Mouse (Mus musculus) brain, embryonic 14.5 days (tissue): ENCODE data around the gene Pdzph1. TPM values are rescaled to one million over a fixed set of nuclear protein-coding genes. Genes with fewer than 3 reads are reported as not detected.

Source experiments
- DNase-seq: peaks from one replicate; pipeline ENCODE4 v3.0.0-alpha.2; 2011; ENCODE audit warnings: low read depth
- CTCF ChIP-seq: fragments of 200-500 bp; IDR thresholded peaks from 2 replicates; pipeline ENCODE4 v1.5.1; 2012; ENCODE audit warnings: inconsistent platforms, mild to moderate bottlenecking, moderate library complexity, borderline replicate concordance; ENCODE audit not compliant: insufficient read depth, insufficient read length; ENCODE audit errors: extremely low read depth
- POLR2A ChIP-seq: fragments of 200-500 bp; IDR thresholded peaks from 2 replicates; pipeline ENCODE4 v1.6.1; 2012; ENCODE audit warnings: mild to moderate bottlenecking, inconsistent platforms, borderline replicate concordance; ENCODE audit not compliant: poor library complexity, insufficient read depth, insufficient read length, severe bottlenecking; ENCODE audit errors: extremely low read depth
- polyA plus RNA-seq: library from polyadenylated mRNA; depleted of rRNA; stranded (reverse); fragments of >200 nt; gene quantifications from 2 replicates; pipeline ENCODE4 v1.2.3, GENCODE M21; 2012

The Pdzph1 gene
- polyA plus RNA-seq, 1 experiment: 3.1 TPM

GRCm38 (mm10) chr17:58922821-58923220 lies 68.4 kb downstream of the Pdzph1 start:
- TF ChIP-seq POLR2A (no peak), CTCF (no peak)
- no peak for DNase-seq

GRCm38 (mm10) chr17:58919927-58920326 lies 71.2 kb downstream of the Pdzph1 start:
- peak; percentile 13 for DNase-seq
- TF ChIP-seq POLR2A: no peak
- TF ChIP-seq CTCF: no peak

- TF ChIP-seq CTCF (peak; percentile 51; the same call in 1 of the 2 replicates), POLR2A (no peak)
- peak; percentile 89 for DNase-seq
Measured at GRCm38 (mm10) chr17:58919061-58919460, 72.1 kb downstream of the Pdzph1 start.

- DNase-seq: no peak
- TF ChIP-seq POLR2A (no peak), CTCF (no peak)
Measured at GRCm38 (mm10) chr17:58918539-58918938, 72.6 kb downstream of the Pdzph1 start.

GRCm38 (mm10) chr17:58911564-58911963 lies 79.6 kb downstream of the Pdzph1 start:
- DNase-seq: no peak
- TF ChIP-seq CTCF (no peak), POLR2A (no peak)

- peak; percentile 83 for DNase-seq
- TF ChIP-seq POLR2A (no peak), CTCF (peak; percentile 31; the same call in 1 of the 2 replicates)
Measured at GRCm38 (mm10) chr17:58909061-58909661, 82.0 kb downstream of the Pdzph1 start.

GRCm38 (mm10) chr17:58906001-58906400 lies 85.2 kb downstream of the Pdzph1 start:
- DNase-seq: no peak

GRCm38 (mm10) chr17:58891488-58892210 lies 99.5 kb downstream of the Pdzph1 start:
- TF ChIP-seq CTCF (no peak), POLR2A (no peak)
- peak; percentile 29 for DNase-seq

More at GRCm38 (mm10) chr17:58906001-58906400, 85.2 kb downstream of the Pdzph1 start:
- TF ChIP-seq POLR2A (no peak), CTCF (no peak)

GRCm38 (mm10) chr17:58889905-58890645 lies 101.1 kb downstream of the Pdzph1 start:
- peak; percentile 74 for DNase-seq
- TF ChIP-seq POLR2A (no peak), CTCF (no peak)

- no peak for TF ChIP-seq CTCF
- no peak for TF ChIP-seq POLR2A
- no peak for DNase-seq
Measured at GRCm38 (mm10) chr17:58884393-58884792, 106.8 kb downstream of the Pdzph1 start.

- TF ChIP-seq CTCF (no peak), POLR2A (no peak)
- DNase-seq: no peak
Measured at GRCm38 (mm10) chr17:58873356-58873755, 117.8 kb downstream of the Pdzph1 start.
